Mouse (Mus musculus) hindbrain, embryonic 14.5 days (tissue): ENCODE measurements around the gene Fig4. TPM values are rescaled to one million over a fixed set of nuclear protein-coding genes. Genes with fewer than 3 reads are reported as not detected.

Experiments
- ATAC-seq: fragments of 200-750 bp; cut with Nextera tagmentation; 2 replicates; pipeline ENCODE4 v1.8.0; 2017; ENCODE audit warnings: moderate number of reproducible peaks, mild to moderate bottlenecking, moderate TSS enrichment, moderate library complexity; ENCODE audit not compliant: low FRiP score
- DNase-seq: peaks from one replicate; pipeline ENCODE4 v3.0.0-alpha.2; 2015; ENCODE audit warnings: low spot score
- H3K27ac ChIP-seq: fragments of 300-500 bp; sonication (generic); 2 replicates; pipeline ENCODE4 v1.5.1; 2014; ENCODE audit warnings: mild to moderate bottlenecking, moderate library complexity
- H3K27me3 ChIP-seq: fragments of 300-500 bp; sonication (generic); 2 replicates; pipeline ENCODE4 v1.6.1; 2014; ENCODE audit warnings: mild to moderate bottlenecking, low read length, mixed read lengths; ENCODE audit not compliant: control insufficient read depth, insufficient read depth
- H3K36me3 ChIP-seq: fragments of 300-500 bp; sonication (generic); replicated peaks from 2 replicates; pipeline ENCODE4 v1.6.1; 2014; ENCODE audit not compliant: control insufficient read depth, insufficient read depth
- H3K4me1 ChIP-seq: fragments of 300-500 bp; sonication (generic); replicated peaks from 2 replicates; pipeline ENCODE4 v1.6.1; 2014; ENCODE audit warnings: antibody characterized with exemption, low read length, mixed read lengths; ENCODE audit not compliant: control insufficient read depth, insufficient read depth
- H3K4me2 ChIP-seq: fragments of 300-500 bp; sonication (generic); replicated peaks from 2 replicates; pipeline ENCODE4 v1.6.1; 2014; ENCODE audit warnings: mild to moderate bottlenecking, moderate library complexity
- H3K4me3 ChIP-seq: fragments of 300-500 bp; sonication (generic); replicated peaks from 2 replicates; pipeline ENCODE4 v1.5.1; 2014; ENCODE audit warnings: mild to moderate bottlenecking, low read length
- H3K9ac ChIP-seq: fragments of 300-500 bp; sonication (generic); 2 replicates; pipeline ENCODE4 v1.6.1; 2014
- H3K9me3 ChIP-seq: fragments of 300-500 bp; sonication (generic); 2 replicates; pipeline ENCODE4 v1.6.1; 2016; ENCODE audit warnings: low read length; ENCODE audit not compliant: control insufficient read depth
- WGBS: fragments of 180-500 bp; shearing (Covaris S2); extraction: QIAGEN DNeasy Blood & Tissue Kit; methylation state at CpG from one replicate; pipeline ENCODE4 v1.1.7; 2014; 5-methylcytosine and 5-hydroxymethylcytosine counted together
- polyA plus RNA-seq: library from polyadenylated mRNA; unstranded; fragments of >200 nt; fragmentation: Nextera tagmentation; extraction: Ambion mirVana; gene quantifications from 2 replicates; pipeline ENCODE4 v1.2.1, GENCODE M21; 2014

Gene Fig4
- 31.8 and 36.2 TPM in 2 replicates for polyA plus RNA-seq

- Histone ChIP-seq H3K4me3 (peak within 1 kb of the TSS; percentile 76), H3K27me3 (no peaks in the 10 kb centered on the region), H3K4me2 (peak within 1 kb of the TSS; percentile 77), H3K36me3 (no peaks in the 10 kb centered on the region), H3K27ac (peak within 1 kb of the TSS; percentile 59), H3K9ac (peak within 1 kb of the TSS; percentile 82), H3K9me3 (no peaks in the 10 kb centered on the region), H3K4me1 (peaks cover 9% of the 10 kb centered on the region)
- DNase-seq = peak; percentile 92
- peak; percentile 94 for ATAC-seq
- under 1% methylated on average over 38 of the region's 38 CpGs for WGBS
These were observed at the start of gene Fig4 for GRCm38 (mm10) chr10:41302689-41303431. Gene Fig4, minus strand, starts transcription at chr10:41303260.

GRCm38 (mm10) chr10:41341346-41341745 is 38.3 kb upstream of the Fig4 start:
- ATAC-seq = no peak
- WGBS = 92% methylated on average over 7 of the region's 7 CpGs

GRCm38 (mm10) chr10:41332533-41333043 is 29.5 kb upstream of the Fig4 start:
- no peak for ATAC-seq
- H3K27ac ChIP-seq = no peak overlapping the region
- no peak overlapping the region for H3K4me3 ChIP-seq
- WGBS = 89% methylated on average over 2 of the region's 2 CpGs
- no peak overlapping the region for H3K4me2 ChIP-seq
- no peak for DNase-seq
- no peak overlapping the region for H3K9ac ChIP-seq
- no peaks in the 10 kb centered on the region for H3K36me3 ChIP-seq
- H3K4me1 ChIP-seq = no peaks in the 10 kb centered on the region
- H3K9me3 ChIP-seq = no peaks in the 10 kb centered on the region
- H3K27me3 ChIP-seq = no peaks in the 10 kb centered on the region

More at GRCm38 (mm10) chr10:41341346-41341745, 38.3 kb upstream of the Fig4 start:
- H3K9me3 ChIP-seq = no peaks in the 10 kb centered on the region
- no peak overlapping the region for H3K27ac ChIP-seq
- H3K36me3 ChIP-seq = no peaks in the 10 kb centered on the region
- no peaks in the 10 kb centered on the region for H3K27me3 ChIP-seq
- H3K4me3 ChIP-seq = no peak overlapping the region
- no peak overlapping the region for H3K4me2 ChIP-seq
- H3K4me1 ChIP-seq = no peaks in the 10 kb centered on the region
- H3K9ac ChIP-seq = no peak overlapping the region
- DNase-seq = no peak

- Histone ChIP-seq H3K4me3 (no peak overlapping the region), H3K4me2 (no peak overlapping the region), H3K9ac (no peak overlapping the region), H3K9me3 (no peaks in the 10 kb centered on the region), H3K27me3 (no peaks in the 10 kb centered on the region), H3K36me3 (no peaks in the 10 kb centered on the region), H3K4me1 (no peaks in the 10 kb centered on the region), H3K27ac (no peak overlapping the region)
- WGBS = 88% methylated on average over 3 of the region's 3 CpGs
- ATAC-seq (no peak), DNase-seq (no peak)
These were observed 12.8 kb upstream of the Fig4 start for GRCm38 (mm10) chr10:41315866-41316265.

GRCm38 (mm10) chr10:41308205-41308604 is 5.1 kb upstream of the Fig4 start:
- Histone ChIP-seq H3K4me3 (no peak overlapping the region), H3K9me3 (no peaks in the 10 kb centered on the region), H3K4me1 (no peaks in the 10 kb centered on the region), H3K27me3 (no peaks in the 10 kb centered on the region), H3K36me3 (no peaks in the 10 kb centered on the region), H3K9ac (no peak overlapping the region), H3K4me2 (no peak overlapping the region), H3K27ac (no peak overlapping the region)
- DNase-seq (no peak), ATAC-seq (no peak)
- 94% methylated on average over 4 of the region's 4 CpGs for WGBS

- Histone ChIP-seq H3K4me1 (peaks cover 9% of the 10 kb centered on the region), H3K36me3 (no peaks in the 10 kb centered on the region), H3K9ac (no peak overlapping the region), H3K4me2 (no peak overlapping the region), H3K27ac (no peak overlapping the region), H3K9me3 (no peaks in the 10 kb centered on the region), H3K4me3 (no peak overlapping the region), H3K27me3 (no peaks in the 10 kb centered on the region)
- ATAC-seq = no peak
- WGBS = 85% methylated on average over 9 of the region's 9 CpGs
- no peak for DNase-seq
These were observed 1.9 kb upstream of the Fig4 start for GRCm38 (mm10) chr10:41304961-41305455.

GRCm38 (mm10) chr10:41303639-41304444 is 782 bp upstream of the Fig4 start, which contains the start of gene Ak9:
Gene Ak9, plus strand, starts transcription at chr10:41303980.
- no peaks in the 10 kb centered on the region for H3K27me3 ChIP-seq
- ATAC-seq (peak; percentile 82), DNase-seq (peak; percentile 88)
- peak within 1 kb of the TSS; percentile 77 for H3K4me2 ChIP-seq
- no peaks in the 10 kb centered on the region for H3K36me3 ChIP-seq
- no peaks in the 10 kb centered on the region for H3K9me3 ChIP-seq
- H3K9ac ChIP-seq = peak within 1 kb of the TSS; percentile 82
- H3K27ac ChIP-seq = peak within 1 kb of the TSS; percentile 59
- 1% methylated on average over 25 of the region's 25 CpGs for WGBS
- H3K4me1 ChIP-seq = peaks cover 9% of the 10 kb centered on the region
- peak within 1 kb of the TSS; percentile 76 for H3K4me3 ChIP-seq

GRCm38 (mm10) chr10:41300161-41300560 is 2.9 kb downstream of the Fig4 start:
- 59% methylated on average over 1 of the region's 1 CpGs for WGBS
- DNase-seq = no peak
- H3K4me3 ChIP-seq = no peak overlapping the region
- no peak for ATAC-seq
- no peaks in the 10 kb centered on the region for H3K36me3 ChIP-seq
- no peaks in the 10 kb centered on the region for H3K27me3 ChIP-seq
- H3K4me2 ChIP-seq = no peak overlapping the region
- H3K27ac ChIP-seq = no peak overlapping the region
- no peak overlapping the region for H3K9ac ChIP-seq
- H3K4me1 ChIP-seq = peaks cover 11% of the 10 kb centered on the region
- H3K9me3 ChIP-seq = no peaks in the 10 kb centered on the region

GRCm38 (mm10) chr10:41295145-41295544 is 7.9 kb downstream of the Fig4 start:
- H3K4me1 ChIP-seq = peaks cover 15% of the 10 kb centered on the region
- peak overlapping the region; percentile 33 for H3K4me2 ChIP-seq
- no peak overlapping the region for H3K4me3 ChIP-seq
- peak overlapping the region; percentile 59; the same call in 1 of the 2 replicates for H3K27ac ChIP-seq
- no peaks in the 10 kb centered on the region for H3K27me3 ChIP-seq
- no peaks in the 10 kb centered on the region for H3K36me3 ChIP-seq
- DNase-seq (peak; percentile 55), ATAC-seq (peak; percentile 70; the same call in 1 of the 2 replicates)
- WGBS = 19% methylated on average over 7 of the region's 7 CpGs
- H3K9ac ChIP-seq = peak overlapping the region; percentile 34
- no peaks in the 10 kb centered on the region for H3K9me3 ChIP-seq
